Mouse (Mus musculus) layer of hippocampus, adult 2 months (tissue): ENCODE results near the gene Dcp1b. TPM values are rescaled to one million over a fixed set of nuclear protein-coding genes. Genes with fewer than 3 reads are reported as not detected.

Source experiments
- DNase-seq, 2 experiments: peaks; one replicate each; pipeline ENCODE4 v3.0.0; 2022; ENCODE audit warnings: low spot score in 2 of 2
- H3K27ac ChIP-seq: fragments of 200-600 bp; 2 replicates; pipeline ENCODE4 v1.8.1; 2022
- H3K4me3 ChIP-seq: fragments of 200-600 bp; 2 replicates; pipeline ENCODE4 v1.8.1; 2022; ENCODE audit warnings: mild to moderate bottlenecking
- CTCF ChIP-seq: fragments of 200-600 bp; conservative IDR thresholded peaks from 2 replicates; pipeline ENCODE4 v1.8.1; 2022; ENCODE audit warnings: antibody characterized with exemption, mild to moderate bottlenecking, moderate library complexity
- long read RNA-seq, 2 experiments: library from polyadenylated mRNA; stranded (forward); transcript quantifications; one replicate each; pipeline ENCODE4 v2.0.0; 2021; ENCODE audit warnings: borderline mapping rate in 2 of 2
- total RNA-seq, 2 experiments: library from RNA; stranded (reverse); gene quantifications; 2 replicates each; pipeline ENCODE4 v1.2.3; 2021

The Dcp1b gene
- 10 to 100 TPM; 18.6 to 21.2 TPM for total RNA-seq
- long read RNA-seq, experiment 1, partial matches to known transcripts, result 1 of 7 reads
- long read RNA-seq, experiment 1, other reads (novel, unspliced or antisense), result 2 of 7 reads
- long read RNA-seq, experiment 2, transcript Dcp1b-202 (9 exons, 3,313 nt), result major isoform, 8 of 18 reads
- long read RNA-seq, experiment 2, partial matches to known transcripts, result 2 of 18 reads
- long read RNA-seq, experiment 2, other reads (novel, unspliced or antisense), result 8 of 18 reads

GRCm38 (mm10) chr6:119175078-119175853, at the start of gene Dcp1b:
TSS of gene Dcp1b (plus strand) at chr6:119175253.
- TF ChIP-seq CTCF, result peak; percentile 62
- Histone ChIP-seq H3K27ac (peak within 1 kb of the TSS; percentile 96), H3K4me3 (peak within 1 kb of the TSS; percentile 83)
- peak; percentile 85 to 88 for DNase-seq

- TF ChIP-seq CTCF, result no peak
- Histone ChIP-seq H3K4me3 (no peak overlapping the region), H3K27ac (no peak overlapping the region)
- DNase-seq, result no peak
Observed at GRCm38 (mm10) chr6:119126991-119127390, 48.1 kb upstream of the Dcp1b start.

- H3K4me3 ChIP-seq, result no peak overlapping the region
- DNase-seq, result no peak
- no peak for TF ChIP-seq CTCF
- no peak overlapping the region for H3K27ac ChIP-seq
Observed at GRCm38 (mm10) chr6:119128076-119128475, 47.0 kb upstream of the Dcp1b start.

DNA sequence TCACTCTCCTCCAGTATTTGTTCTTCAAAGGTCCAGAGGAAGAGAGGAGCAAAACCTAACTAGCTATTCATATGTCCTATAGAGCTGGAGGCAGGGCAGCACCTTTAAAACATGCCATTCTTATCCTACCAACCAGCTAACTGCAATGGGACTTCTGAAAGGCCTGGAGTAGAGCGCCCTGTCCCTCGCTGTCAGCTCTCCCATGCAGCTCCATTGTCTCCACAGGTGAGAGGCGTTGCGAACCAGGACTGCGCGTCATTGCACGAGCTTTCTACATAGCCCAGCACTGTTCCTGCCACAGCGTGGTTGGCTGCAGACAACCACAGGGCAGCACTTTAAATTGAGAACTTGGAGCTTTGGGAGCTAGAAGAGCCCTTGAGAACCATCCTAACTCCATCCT, 46.5 kb upstream of the Dcp1b start:
- Histone ChIP-seq H3K4me3 (no peak overlapping the region), H3K27ac (no peak overlapping the region)
- no peak for DNase-seq
- TF ChIP-seq CTCF, result no peak

DNA sequence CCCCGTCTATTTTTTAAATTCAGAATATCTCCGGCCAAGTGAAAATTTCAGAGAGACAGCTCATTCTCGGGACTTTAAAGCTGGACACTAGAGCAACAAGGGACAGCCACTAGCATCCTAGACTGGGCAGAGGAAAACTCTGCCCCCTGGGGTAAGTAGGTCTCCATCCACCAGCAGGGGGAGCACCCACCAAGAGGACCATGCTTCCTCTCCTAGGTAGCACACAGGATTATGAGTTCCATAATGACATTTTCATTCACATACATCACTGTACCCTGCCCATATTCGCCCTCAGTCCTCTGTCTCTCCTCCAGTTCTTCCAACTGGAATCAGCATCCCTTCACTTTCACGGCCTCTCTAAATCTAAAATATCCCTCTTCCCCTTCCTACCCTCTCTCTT, 45.4 kb upstream of the Dcp1b start:
- peak; percentile 83 for TF ChIP-seq CTCF
- H3K4me3 ChIP-seq, result no peak overlapping the region
- no peak overlapping the region for H3K27ac ChIP-seq
- DNase-seq, result peak in 1 of 2 experiments; percentile 45

- no peak for DNase-seq
- Histone ChIP-seq H3K4me3 (no peak overlapping the region), H3K27ac (no peak overlapping the region)
- no peak for TF ChIP-seq CTCF
Observed at GRCm38 (mm10) chr6:119132111-119132735, 42.8 kb upstream of the Dcp1b start.

DNA sequence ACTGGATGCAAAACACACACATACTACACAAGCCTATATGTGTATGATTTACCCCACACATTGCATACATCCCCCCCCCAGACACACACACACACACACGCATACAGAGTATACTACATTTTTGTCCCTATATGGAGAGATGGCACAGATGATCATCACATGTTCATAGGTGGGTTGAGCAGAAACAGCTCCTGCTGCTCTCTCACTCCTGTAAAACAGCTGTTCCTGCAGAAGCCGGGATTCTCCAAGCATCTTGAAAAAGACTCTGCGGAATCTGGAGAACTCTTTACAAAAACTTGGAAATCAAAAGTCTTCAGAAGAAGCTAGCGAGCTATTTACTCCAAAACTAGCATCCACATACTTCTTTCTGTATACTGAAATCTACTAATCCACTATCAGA, 42.2 kb upstream of the Dcp1b start:
- Histone ChIP-seq H3K27ac (no peak overlapping the region), H3K4me3 (no peak overlapping the region)
- TF ChIP-seq CTCF, result no peak
- DNase-seq, result no peak

DNA sequence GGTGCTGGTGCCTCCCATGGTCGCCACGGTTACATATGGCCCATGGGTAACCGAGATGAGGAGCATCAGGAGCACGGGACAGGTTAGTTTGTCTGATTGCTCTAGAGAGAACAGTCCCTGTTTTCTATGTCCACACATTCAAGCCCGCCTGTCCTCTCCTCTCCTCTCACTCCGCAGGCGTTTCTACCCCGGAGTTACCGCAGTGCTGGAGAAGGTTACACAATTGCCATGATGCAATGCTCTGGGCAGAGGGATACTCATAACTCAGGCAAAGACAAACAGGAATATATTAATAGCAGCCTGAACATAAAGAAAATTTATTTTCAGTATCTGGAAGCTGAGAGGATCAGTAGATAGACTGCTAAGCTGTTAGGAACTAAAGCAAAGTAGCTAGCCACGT, 37.3 kb upstream of the Dcp1b start:
- TF ChIP-seq CTCF, result no peak
- Histone ChIP-seq H3K27ac (no peak overlapping the region), H3K4me3 (no peak overlapping the region)
- no peak for DNase-seq

- H3K27ac ChIP-seq, result no peak overlapping the region
- no peak overlapping the region for H3K4me3 ChIP-seq
- no peak for DNase-seq
- TF ChIP-seq CTCF, result no peak
Observed at GRCm38 (mm10) chr6:119139561-119139960, 35.5 kb upstream of the Dcp1b start.

- TF ChIP-seq CTCF, result no peak
- Histone ChIP-seq H3K4me3 (no peak overlapping the region), H3K27ac (no peak overlapping the region)
- no peak for DNase-seq
Observed at GRCm38 (mm10) chr6:119145109-119145508, 29.9 kb upstream of the Dcp1b start.

DNA sequence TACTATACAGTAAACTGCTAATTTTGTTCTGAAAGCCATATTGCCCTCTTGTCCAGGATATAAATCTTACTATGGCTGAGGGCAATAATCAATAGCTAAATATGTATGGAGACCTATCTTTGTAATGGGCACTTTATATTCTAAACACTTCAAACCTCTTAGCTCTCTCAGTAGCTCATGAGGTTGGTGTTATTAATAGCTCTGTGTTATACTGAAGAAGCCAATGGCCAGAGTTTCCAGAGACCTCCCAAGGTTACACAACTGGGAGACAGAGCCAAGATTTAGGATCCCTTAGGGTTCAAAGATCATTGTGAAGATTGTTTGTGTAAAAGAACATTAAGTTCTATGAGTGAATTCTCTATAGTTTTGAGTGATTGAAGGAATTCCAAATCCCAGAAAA, 9.4 kb upstream of the Dcp1b start:
- no peak overlapping the region for H3K27ac ChIP-seq
- DNase-seq, result no peak
- no peak overlapping the region for H3K4me3 ChIP-seq
- no peak for TF ChIP-seq CTCF

DNA sequence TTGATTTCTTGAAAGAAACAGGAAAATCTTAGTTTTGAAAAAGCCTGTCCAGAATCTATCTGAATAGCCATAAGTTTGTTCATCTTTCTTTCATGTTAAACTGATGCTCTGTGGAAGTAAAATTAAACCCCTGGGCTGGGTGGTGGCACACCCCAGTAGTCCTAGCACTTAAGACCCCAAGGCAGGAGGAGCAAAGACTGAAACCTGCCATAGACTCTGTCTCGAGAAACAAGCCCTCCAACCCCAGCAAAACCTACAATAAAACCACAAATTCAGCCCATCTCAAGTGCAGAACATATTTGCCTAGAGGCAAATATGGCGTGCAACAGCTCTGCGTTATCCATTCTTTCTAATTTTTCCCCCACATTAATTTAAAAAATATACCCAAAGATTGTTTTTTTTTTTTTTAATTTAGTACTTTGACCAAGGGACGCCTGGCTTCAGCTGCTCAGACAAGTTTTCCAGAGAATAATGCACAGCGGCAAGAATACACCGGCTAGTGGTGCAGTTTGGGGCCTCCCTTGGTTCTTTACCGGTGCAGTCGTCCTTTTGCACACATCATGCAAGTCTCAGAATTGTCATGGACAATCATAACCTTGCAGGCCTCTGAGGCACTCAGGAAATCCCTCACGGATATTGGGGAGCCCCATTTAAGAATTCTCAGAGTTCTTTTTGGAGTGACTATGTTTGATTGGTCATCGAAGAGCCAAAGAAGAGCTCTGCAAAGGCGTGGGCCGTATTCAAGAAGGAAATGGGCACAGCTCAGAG, 562 bp upstream of the Dcp1b start:
- DNase-seq, result no peak
- no peak for TF ChIP-seq CTCF
- Histone ChIP-seq H3K4me3 (peak overlapping the region; percentile 83), H3K27ac (peak overlapping the region; percentile 96; the same call in 1 of the 2 replicates)

- no peak for TF ChIP-seq CTCF
- Histone ChIP-seq H3K27ac (peak overlapping the region; percentile 96), H3K4me3 (peak overlapping the region; percentile 83)
- no peak for DNase-seq
Observed at GRCm38 (mm10) chr6:119176103-119176502, 1.1 kb downstream of the Dcp1b start.
